Mouse (Mus musculus): ENCODE data around the gene Tbx2.

Tbx2 gene

DNA sequence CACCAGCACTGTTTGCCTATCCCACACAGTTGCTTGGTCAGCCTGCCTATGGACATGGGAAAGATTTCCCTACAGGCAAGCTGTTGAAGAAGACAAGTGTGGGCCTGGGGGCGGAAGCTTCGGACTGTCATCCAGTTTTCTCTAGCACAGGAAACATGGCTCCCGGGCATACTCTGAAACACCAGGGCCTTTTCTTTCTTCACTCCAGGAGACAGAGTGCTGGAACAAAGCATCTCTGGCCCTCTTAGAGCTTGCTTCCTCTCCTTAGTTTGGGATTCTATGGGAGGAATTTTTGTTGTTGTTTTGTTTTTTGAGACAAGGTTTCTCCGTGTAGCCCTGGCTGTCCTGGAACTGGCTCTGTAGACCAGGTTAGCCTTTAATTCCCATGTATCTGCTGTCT is 52.1 kb downstream of the Tbx2 start:
- Histone ChIP-seq H3K36me3 (ENCODE audit: control insufficient read depth, insufficient read depth, low read length, poor library complexity, severe bottlenecking) (no peaks in the 10 kb centered on the region), H3K27me3 (ENCODE audit: control insufficient read depth, insufficient read depth, low read length, poor library complexity, severe bottlenecking) (no peaks in the 10 kb centered on the region)
- DNase-seq (ENCODE audit: low read depth, low spot score) = no peak

DNA sequence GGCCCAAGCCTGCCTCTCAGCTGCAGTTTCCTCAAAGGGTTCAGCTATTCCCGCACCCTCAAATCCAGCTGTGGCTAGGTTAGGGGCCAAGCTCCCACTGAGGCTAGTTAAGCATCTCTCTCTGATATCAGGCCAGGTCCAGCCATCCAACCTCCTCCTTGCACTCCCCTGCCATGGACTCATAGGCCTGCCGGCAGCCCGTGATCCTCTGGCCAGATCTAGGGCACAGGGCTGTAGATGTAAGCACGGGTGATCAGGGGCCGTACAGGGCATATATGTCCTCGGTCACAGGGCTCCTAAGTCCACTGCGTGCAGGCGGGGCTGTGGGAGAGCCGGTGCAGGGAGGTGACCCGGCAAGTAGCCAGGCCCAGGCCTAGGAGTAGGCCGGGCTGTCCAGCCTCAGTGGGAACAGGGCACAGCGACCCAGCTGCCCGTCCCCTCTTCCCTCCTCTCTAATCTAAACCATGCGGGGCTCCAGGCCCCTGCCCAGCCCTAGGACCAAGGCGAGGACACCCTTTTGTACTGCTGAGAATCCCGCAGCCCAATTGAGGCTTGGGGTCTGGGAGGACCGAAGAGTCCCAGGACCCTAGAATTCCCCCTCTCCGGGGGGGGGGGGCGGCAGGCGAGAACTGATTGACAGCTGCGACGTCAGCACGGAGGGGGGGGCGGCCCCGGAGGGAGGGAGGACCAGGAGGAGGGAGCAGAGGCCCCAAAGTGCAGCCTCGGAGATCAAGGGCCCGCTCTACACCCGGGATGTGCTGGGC is 53.5 kb downstream of the Tbx2 start, which contains the start of gene Tbx4:
Tbx4 (plus strand) TSS at position 758 of the 764 bp plus-strand sequence.
- H3K36me3 ChIP-seq (ENCODE audit: control insufficient read depth, insufficient read depth, low read length, poor library complexity, severe bottlenecking) = no peaks in the 10 kb centered on the region

DNA sequence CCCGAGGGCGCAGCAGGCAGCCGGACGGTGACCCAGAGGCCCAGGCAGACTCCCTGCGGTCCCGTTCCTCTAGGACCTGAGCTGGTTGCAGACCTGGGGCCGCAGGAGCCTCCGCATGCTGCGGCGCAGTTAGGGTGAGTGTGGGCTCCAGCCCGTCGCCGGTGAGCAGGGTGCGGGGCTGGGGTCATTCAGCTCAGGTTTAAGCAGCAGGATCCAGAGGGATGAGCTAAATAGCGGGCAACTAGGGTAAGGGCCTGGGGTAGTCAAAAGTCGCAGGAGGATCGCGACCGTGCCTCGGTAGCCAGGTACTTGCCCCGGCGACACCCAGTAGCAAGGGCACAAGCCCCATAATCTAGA is 54.1 kb downstream of the Tbx2 start:
- no peak for DNase-seq (ENCODE audit: low read depth, low spot score)
- peaks cover 7% of the 10 kb centered on the region; the same call in 1 of the 2 replicates for H3K27me3 ChIP-seq (ENCODE audit: control insufficient read depth, insufficient read depth, low read length, poor library complexity, severe bottlenecking)

More for the DNA sequence above, 53.5 kb downstream of the Tbx2 start, which contains the start of gene Tbx4:
- peaks cover 4% of the 10 kb centered on the region; the same call in 1 of the 2 replicates for H3K27me3 ChIP-seq (ENCODE audit: control insufficient read depth, insufficient read depth, low read length, poor library complexity, severe bottlenecking)
- no peak for DNase-seq (ENCODE audit: low read depth, low spot score)

DNA sequence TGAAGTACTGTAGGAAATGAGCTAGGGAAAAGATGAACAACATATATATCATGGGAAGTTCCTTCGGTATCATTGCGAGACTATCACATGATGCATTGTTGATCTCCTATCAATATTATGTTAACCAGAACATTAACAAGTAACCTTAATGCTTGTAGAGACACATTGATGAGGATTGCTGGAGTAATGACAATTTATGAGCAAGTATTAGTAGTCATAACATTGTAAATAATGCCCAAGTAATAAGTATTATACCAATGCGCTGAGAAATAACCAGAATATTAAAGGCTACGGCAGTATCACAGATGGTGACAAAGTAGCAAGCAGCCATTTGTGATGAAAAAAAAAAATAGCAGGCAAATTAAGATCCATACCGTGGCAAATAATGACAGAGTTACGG is 54.9 kb downstream of the Tbx2 start:
- no peaks in the 10 kb centered on the region for H3K36me3 ChIP-seq (ENCODE audit: control insufficient read depth, insufficient read depth, low read length, poor library complexity, severe bottlenecking)
- no peak for DNase-seq (ENCODE audit: low read depth, low spot score)
- H3K27me3 ChIP-seq (ENCODE audit: control insufficient read depth, insufficient read depth, low read length, poor library complexity, severe bottlenecking) = peaks cover 7% of the 10 kb centered on the region; the same call in 1 of the 2 replicates

More for the DNA sequence above, 54.1 kb downstream of the Tbx2 start:
- no peaks in the 10 kb centered on the region for H3K36me3 ChIP-seq (ENCODE audit: control insufficient read depth, insufficient read depth, low read length, poor library complexity, severe bottlenecking)

DNA sequence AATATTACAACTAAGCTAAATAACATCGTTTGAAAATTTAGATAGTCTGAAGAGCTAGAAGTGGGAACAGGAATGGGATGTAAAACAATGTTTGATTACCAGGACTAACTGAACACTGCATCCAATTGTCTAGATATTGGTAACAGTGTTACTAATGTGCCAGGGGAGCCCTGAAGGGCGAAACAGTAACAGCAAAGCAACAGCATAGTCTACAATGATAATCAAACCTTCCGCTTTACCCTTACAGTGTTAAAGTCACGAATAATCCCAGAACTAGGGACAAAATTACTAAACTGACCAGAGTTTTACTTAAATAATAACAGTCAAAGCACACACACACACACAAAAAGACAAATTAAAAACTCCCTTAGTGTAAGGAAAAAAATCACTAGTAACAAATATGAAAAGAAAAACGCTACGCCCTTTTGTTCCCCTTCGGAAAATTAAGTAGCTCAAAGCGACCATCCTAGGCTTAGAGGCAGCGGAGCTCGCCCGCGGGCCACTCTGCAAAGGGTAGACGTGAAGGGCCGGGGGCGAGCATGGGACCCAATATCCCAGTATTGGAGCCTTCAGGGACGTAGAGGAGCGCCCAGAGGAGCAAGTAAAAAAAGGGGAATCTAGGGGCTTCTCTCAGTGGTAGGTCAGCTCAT is 55.6 kb downstream of the Tbx2 start:
- Histone ChIP-seq H3K36me3 (ENCODE audit: control insufficient read depth, insufficient read depth, low read length, poor library complexity, severe bottlenecking) (no peaks in the 10 kb centered on the region), H3K27me3 (ENCODE audit: control insufficient read depth, insufficient read depth, low read length, poor library complexity, severe bottlenecking) (peaks cover 7% of the 10 kb centered on the region; the same call in 1 of the 2 replicates)
- no peak for DNase-seq (ENCODE audit: low read depth, low spot score)

DNA sequence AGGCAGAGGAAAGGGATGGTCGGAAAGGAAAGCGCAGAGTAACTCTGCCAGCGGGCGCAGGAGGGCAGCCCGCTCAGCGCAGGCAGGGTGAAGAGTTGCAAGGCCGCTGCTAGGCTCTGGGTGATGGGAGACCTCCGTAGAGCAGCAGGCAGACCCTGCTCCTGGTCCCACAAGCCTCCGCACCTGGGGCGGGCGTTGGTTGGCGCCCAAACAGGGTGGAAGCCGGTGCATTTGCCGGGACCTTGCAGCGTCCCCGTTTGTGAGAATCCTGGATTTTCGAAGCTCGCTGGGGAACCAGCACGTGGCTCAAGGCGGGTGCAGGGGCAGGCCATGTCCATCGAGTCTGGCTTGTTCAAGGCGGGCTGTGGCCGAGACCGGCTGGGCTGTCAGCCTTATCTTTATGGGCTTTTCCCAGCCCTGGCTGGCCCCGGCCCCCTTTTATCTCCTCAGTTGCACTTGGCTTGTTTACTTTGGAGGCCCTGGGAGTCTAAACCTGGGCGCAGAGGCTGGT is 56.2 kb downstream of the Tbx2 start:
- Histone ChIP-seq H3K36me3 (ENCODE audit: control insufficient read depth, insufficient read depth, low read length, poor library complexity, severe bottlenecking) (no peaks in the 10 kb centered on the region), H3K27me3 (ENCODE audit: control insufficient read depth, insufficient read depth, low read length, poor library complexity, severe bottlenecking) (peaks cover 7% of the 10 kb centered on the region; the same call in 1 of the 2 replicates)
- no peak for DNase-seq (ENCODE audit: low read depth, low spot score)

DNA sequence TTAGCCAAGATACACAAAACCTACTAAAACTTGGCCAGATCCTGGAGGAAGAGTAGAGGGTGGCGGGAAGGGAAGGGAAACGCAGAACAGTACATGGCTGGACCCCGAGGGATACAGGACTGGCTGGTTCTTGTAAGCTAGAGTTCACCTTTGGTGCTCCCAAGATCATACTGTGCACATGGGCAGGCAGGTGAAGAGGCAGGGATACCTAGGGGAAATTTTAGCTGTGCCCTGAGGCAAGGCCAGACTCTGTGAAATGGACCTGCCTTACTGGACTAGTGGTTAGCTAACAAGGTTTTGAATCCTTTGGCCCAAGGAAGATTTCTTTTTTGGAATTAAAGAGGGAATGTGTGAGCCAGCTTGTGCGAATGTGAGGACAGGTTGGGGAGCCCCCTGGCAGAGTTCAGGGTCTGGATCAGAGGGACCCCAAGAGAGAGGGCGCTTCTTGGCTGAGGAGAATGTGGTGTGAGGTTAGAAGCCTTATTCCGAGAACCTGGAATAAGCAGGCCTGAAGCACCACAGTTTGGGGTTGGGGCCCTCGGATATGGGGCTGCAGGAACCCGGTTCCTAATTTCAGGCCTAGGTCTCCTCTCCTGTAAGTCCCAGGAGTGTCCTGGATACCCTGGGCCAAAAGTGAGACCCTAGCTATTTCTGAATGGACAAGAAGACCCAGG is 56.8 kb downstream of the Tbx2 start:
- no peak for DNase-seq (ENCODE audit: low read depth, low spot score)
- no peaks in the 10 kb centered on the region for H3K36me3 ChIP-seq (ENCODE audit: control insufficient read depth, insufficient read depth, low read length, poor library complexity, severe bottlenecking)
- peaks cover 7% of the 10 kb centered on the region; the same call in 1 of the 2 replicates for H3K27me3 ChIP-seq (ENCODE audit: control insufficient read depth, insufficient read depth, low read length, poor library complexity, severe bottlenecking)

DNA sequence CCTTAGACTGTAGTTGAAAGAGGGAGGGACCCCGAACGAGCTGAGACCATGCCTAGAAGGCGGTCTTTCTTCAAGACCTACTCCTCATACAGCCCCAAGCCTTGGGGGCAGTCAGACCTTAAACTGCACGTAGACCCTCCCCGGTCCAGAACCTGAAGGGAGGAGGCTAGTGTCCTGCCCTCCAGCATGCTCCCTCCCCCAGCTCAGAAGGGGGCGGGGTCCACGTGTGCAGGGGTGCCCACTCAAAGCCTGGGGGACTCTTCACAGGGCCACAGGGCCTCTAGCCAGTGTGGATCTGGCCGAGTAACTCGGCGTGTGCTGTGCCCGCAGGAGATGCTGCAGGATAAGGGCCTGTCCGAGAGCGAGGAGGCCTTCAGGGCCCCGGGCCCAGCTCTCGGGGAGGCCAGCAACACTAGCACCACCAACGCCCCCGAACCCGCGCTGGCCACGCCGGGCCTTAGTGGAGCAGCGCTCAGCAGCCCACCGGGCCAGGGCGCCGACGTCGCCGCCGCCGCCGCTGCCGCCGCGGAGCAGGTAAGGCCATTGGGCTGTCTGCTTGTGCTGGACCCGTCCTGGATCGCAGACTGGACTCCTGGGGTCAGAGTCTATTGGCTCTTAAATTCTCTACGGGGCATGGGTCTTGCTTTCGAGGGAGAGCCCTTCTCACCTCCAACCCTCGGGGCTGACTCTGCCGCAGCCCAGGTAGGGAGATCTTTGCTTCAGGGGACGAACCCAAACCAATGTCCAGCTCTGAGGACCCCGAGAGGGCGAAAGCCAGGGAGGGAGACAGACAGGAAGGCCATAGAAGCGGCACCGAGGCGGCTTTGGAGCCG is 57.6 kb downstream of the Tbx2 start:
- no peak for DNase-seq (ENCODE audit: low read depth, low spot score)
- Histone ChIP-seq H3K36me3 (ENCODE audit: control insufficient read depth, insufficient read depth, low read length, poor library complexity, severe bottlenecking) (no peaks in the 10 kb centered on the region), H3K27me3 (ENCODE audit: control insufficient read depth, insufficient read depth, low read length, poor library complexity, severe bottlenecking) (peaks cover 7% of the 10 kb centered on the region; the same call in 1 of the 2 replicates)

DNA sequence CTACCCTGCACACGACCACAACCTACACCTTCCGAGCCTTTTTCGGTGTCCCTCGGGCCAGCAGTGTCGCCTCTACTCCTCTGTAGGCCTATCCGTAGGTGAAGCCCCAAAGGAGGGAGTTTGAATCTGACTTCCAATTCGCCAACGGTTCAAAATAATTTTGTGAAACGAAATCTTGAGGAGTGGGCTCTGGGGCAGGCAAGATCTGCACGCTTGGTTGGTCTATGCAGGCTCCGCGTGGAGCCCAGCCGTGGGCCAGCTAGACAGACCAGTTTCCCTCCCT is 58.2 kb downstream of the Tbx2 start:
- DNase-seq (ENCODE audit: low read depth, low spot score) = no peak
- Histone ChIP-seq H3K27me3 (ENCODE audit: control insufficient read depth, insufficient read depth, low read length, poor library complexity, severe bottlenecking) (peaks cover 7% of the 10 kb centered on the region; the same call in 1 of the 2 replicates), H3K36me3 (ENCODE audit: control insufficient read depth, insufficient read depth, low read length, poor library complexity, severe bottlenecking) (no peaks in the 10 kb centered on the region)

DNA sequence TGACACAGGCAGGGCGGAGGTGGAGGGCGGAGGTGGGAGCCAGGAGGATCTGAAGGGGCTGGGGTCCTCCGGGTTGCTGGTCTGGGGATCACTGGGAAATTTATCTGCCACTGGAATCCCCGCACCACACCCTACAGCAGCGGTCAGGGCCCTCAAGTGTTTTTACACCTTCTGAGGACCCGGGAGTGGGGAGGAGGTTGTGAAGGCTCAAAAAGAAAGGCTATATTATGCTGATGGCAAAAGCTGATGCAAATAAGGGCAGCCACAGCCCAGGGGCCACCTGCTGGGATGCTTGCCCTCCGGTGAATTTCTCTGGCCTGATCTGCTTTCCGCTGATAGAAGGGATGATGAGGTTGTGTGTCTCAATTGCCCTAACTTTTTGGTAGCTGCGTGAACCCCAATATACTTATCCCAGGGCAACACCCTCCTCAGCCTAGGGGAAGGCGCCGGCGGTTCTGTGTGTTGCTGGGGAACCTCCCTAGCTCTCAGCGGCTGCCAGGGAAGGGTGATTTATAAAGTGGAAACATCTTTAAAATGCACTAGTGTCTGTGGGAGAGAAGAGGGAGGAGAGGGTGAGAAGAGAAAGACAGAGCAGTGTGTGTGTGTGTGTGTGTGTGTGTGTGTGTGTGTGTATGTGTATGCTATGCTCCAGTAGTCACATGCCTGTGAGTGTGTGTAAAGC is 58.8 kb downstream of the Tbx2 start:
- H3K36me3 ChIP-seq (ENCODE audit: control insufficient read depth, insufficient read depth, low read length, poor library complexity, severe bottlenecking) = no peaks in the 10 kb centered on the region
- H3K27me3 ChIP-seq (ENCODE audit: control insufficient read depth, insufficient read depth, low read length, poor library complexity, severe bottlenecking) = peaks cover 7% of the 10 kb centered on the region; the same call in 1 of the 2 replicates
- no peak for DNase-seq (ENCODE audit: low read depth, low spot score)
